Mouse (Mus musculus): ENCODE measurements around the gene Stoml1. TPM values are rescaled to one million over a fixed set of nuclear protein-coding genes. Genes with fewer than 3 reads are reported as not detected.

The Stoml1 gene
- polyA plus RNA-seq, 1 experiment from 2014 or later = 144 TPM

GRCm38 (mm10) chr9:58303115-58303514 lies 50.2 kb downstream of the Stoml1 start:
- ATAC-seq = no peak
- Histone ChIP-seq H3K4me2 (ENCODE audit: low read length) (no peak overlapping the region), H3K9ac (ENCODE audit: low read depth, low read length) (no peak overlapping the region), H3K9me3 (replicated peaks; ENCODE audit: control insufficient read depth, low read length, poor library complexity, severe bottlenecking) (no peaks in the 10 kb centered on the region), H3K4me3 (ENCODE audit: low read depth, low read length) (no peak overlapping the region), H3K36me3 (ENCODE audit: control insufficient read depth, insufficient read depth, low read length) (no peaks in the 10 kb centered on the region), H3K27ac (ENCODE audit: low read length) (no peak overlapping the region), H3K4me1 (ENCODE audit: control insufficient read depth, insufficient read depth, low read length) (peaks cover 9% of the 10 kb centered on the region; the same call in 1 of the 2 replicates), H3K27me3 (ENCODE audit: control insufficient read depth, insufficient read depth, low read depth, low read length) (no peaks in the 10 kb centered on the region)
- 67% methylated on average over 5 of the region's 5 CpGs for WGBS

- no peak for ATAC-seq
- peaks cover 9% of the 10 kb centered on the region; the same call in 1 of the 2 replicates for H3K4me1 ChIP-seq (ENCODE audit: control insufficient read depth, insufficient read depth, low read length)
- no peak overlapping the region for H3K9ac ChIP-seq (ENCODE audit: low read depth, low read length)
- H3K36me3 ChIP-seq (ENCODE audit: control insufficient read depth, insufficient read depth, low read length) = no peaks in the 10 kb centered on the region
- no peaks in the 10 kb centered on the region for H3K27me3 ChIP-seq (ENCODE audit: control insufficient read depth, insufficient read depth, low read depth, low read length)
- H3K27ac ChIP-seq (ENCODE audit: low read length) = no peak overlapping the region
- H3K4me3 ChIP-seq (ENCODE audit: low read depth, low read length) = no peak overlapping the region
- 50% methylated on average over 8 of the region's 8 CpGs for WGBS
- no peaks in the 10 kb centered on the region for H3K9me3 ChIP-seq (replicated peaks; ENCODE audit: control insufficient read depth, low read length, poor library complexity, severe bottlenecking)
- H3K4me2 ChIP-seq (ENCODE audit: low read length) = no peak overlapping the region
These were observed 50.8 kb downstream of the Stoml1 start for GRCm38 (mm10) chr9:58303599-58304271.

- 24% methylated on average over 6 of the region's 6 CpGs for WGBS
- H3K4me2 ChIP-seq (ENCODE audit: low read length) = no peak overlapping the region
- no peak for ATAC-seq
- no peaks in the 10 kb centered on the region for H3K9me3 ChIP-seq (replicated peaks; ENCODE audit: control insufficient read depth, low read length, poor library complexity, severe bottlenecking)
- no peak overlapping the region for H3K4me3 ChIP-seq (ENCODE audit: low read depth, low read length)
- H3K27ac ChIP-seq (ENCODE audit: low read length) = no peak overlapping the region
- H3K27me3 ChIP-seq (ENCODE audit: control insufficient read depth, insufficient read depth, low read depth, low read length) = no peaks in the 10 kb centered on the region
- H3K36me3 ChIP-seq (ENCODE audit: control insufficient read depth, insufficient read depth, low read length) = no peaks in the 10 kb centered on the region
- peaks cover 11% of the 10 kb centered on the region for H3K4me1 ChIP-seq (ENCODE audit: control insufficient read depth, insufficient read depth, low read length)
- H3K9ac ChIP-seq (ENCODE audit: low read depth, low read length) = no peak overlapping the region
These were observed 52.7 kb downstream of the Stoml1 start for GRCm38 (mm10) chr9:58305686-58306085.

- Histone ChIP-seq H3K27ac (ENCODE audit: low read length) (no peak overlapping the region), H3K27me3 (ENCODE audit: control insufficient read depth, insufficient read depth, low read depth, low read length) (peaks cover 16% of the 10 kb centered on the region), H3K9ac (ENCODE audit: low read depth, low read length) (no peak overlapping the region), H3K4me3 (ENCODE audit: low read depth, low read length) (no peak overlapping the region), H3K4me1 (ENCODE audit: control insufficient read depth, insufficient read depth, low read length) (peaks cover 19% of the 10 kb centered on the region), H3K4me2 (ENCODE audit: low read length) (no peak overlapping the region), H3K36me3 (ENCODE audit: control insufficient read depth, insufficient read depth, low read length) (no peaks in the 10 kb centered on the region), H3K9me3 (replicated peaks; ENCODE audit: control insufficient read depth, low read length, poor library complexity, severe bottlenecking) (no peaks in the 10 kb centered on the region)
- 33% methylated on average over 6 of the region's 6 CpGs for WGBS
- ATAC-seq = no peak
These were observed 55.4 kb downstream of the Stoml1 start for GRCm38 (mm10) chr9:58308395-58308794.

- no peak for ATAC-seq
- Histone ChIP-seq H3K9me3 (replicated peaks; ENCODE audit: control insufficient read depth, low read length, poor library complexity, severe bottlenecking) (no peaks in the 10 kb centered on the region), H3K27me3 (ENCODE audit: control insufficient read depth, insufficient read depth, low read depth, low read length) (peaks cover 16% of the 10 kb centered on the region), H3K27ac (ENCODE audit: low read length) (no peak overlapping the region), H3K36me3 (ENCODE audit: control insufficient read depth, insufficient read depth, low read length) (no peaks in the 10 kb centered on the region), H3K4me2 (ENCODE audit: low read length) (no peak overlapping the region), H3K4me3 (ENCODE audit: low read depth, low read length) (no peak overlapping the region), H3K9ac (ENCODE audit: low read depth, low read length) (no peak overlapping the region), H3K4me1 (ENCODE audit: control insufficient read depth, insufficient read depth, low read length) (peaks cover 13% of the 10 kb centered on the region)
- 84% methylated on average over 14 of the region's 14 CpGs for WGBS
These were observed 57.2 kb downstream of the Stoml1 start for GRCm38 (mm10) chr9:58310043-58310660.

- no peaks in the 10 kb centered on the region for H3K9me3 ChIP-seq (replicated peaks; ENCODE audit: control insufficient read depth, low read length, poor library complexity, severe bottlenecking)
- no peaks in the 10 kb centered on the region for H3K36me3 ChIP-seq (ENCODE audit: control insufficient read depth, insufficient read depth, low read length)
- H3K4me2 ChIP-seq (ENCODE audit: low read length) = peak overlapping the region; percentile 59; the same call in 1 of the 2 replicates
- no peak overlapping the region for H3K9ac ChIP-seq (ENCODE audit: low read depth, low read length)
- no peak for ATAC-seq
- peaks cover 16% of the 10 kb centered on the region for H3K27me3 ChIP-seq (ENCODE audit: control insufficient read depth, insufficient read depth, low read depth, low read length)
- no peak overlapping the region for H3K27ac ChIP-seq (ENCODE audit: low read length)
- H3K4me3 ChIP-seq (ENCODE audit: low read depth, low read length) = peak overlapping the region; percentile 37; the same call in 1 of the 2 replicates
- WGBS = 58% methylated on average over 33 of the region's 33 CpGs
- peaks cover 10% of the 10 kb centered on the region for H3K4me1 ChIP-seq (ENCODE audit: control insufficient read depth, insufficient read depth, low read length)
These were observed 58.4 kb downstream of the Stoml1 start for GRCm38 (mm10) chr9:58311191-58311910.

Small RNA genes lying within 50 kb of the gene (microRNA-seq; reads per million reads assigned to microRNA genes)
- not detected for gene Mir6385

Other genes with a start within 250 kb of the Stoml1 start
- 0.76 and 1.6 TPM in 2 replicates for gene Cyp11a1, start 246.8 kb upstream of the Stoml1 start, polyA plus RNA-seq (2015; fragmentation: Nextera tagmentation; extraction: Ambion mirVana)
- 8.1 and 9.7 TPM in 2 replicates for gene Stra6, start 189.4 kb upstream of the Stoml1 start, polyA plus RNA-seq (2015; fragmentation: Nextera tagmentation; extraction: Ambion mirVana)
- 0.31 and 0.90 TPM in 2 replicates for gene Ccdc33, start 134.3 kb upstream of the Stoml1 start, polyA plus RNA-seq (2015; fragmentation: Nextera tagmentation; extraction: Ambion mirVana)
- 24.4 and 26.2 TPM in 2 replicates for gene Islr, start 48.9 kb upstream of the Stoml1 start, polyA plus RNA-seq (2015; fragmentation: Nextera tagmentation; extraction: Ambion mirVana)
- gene Islr2, start 48.8 kb upstream of the Stoml1 start, polyA plus RNA-seq (2015; fragmentation: Nextera tagmentation; extraction: Ambion mirVana) = 38.0 and 42.3 TPM in 2 replicates
- 3.5 and 3.9 TPM in 2 replicates for gene Pml, start 3.4 kb upstream of the Stoml1 start, polyA plus RNA-seq (2015; fragmentation: Nextera tagmentation; extraction: Ambion mirVana)
- gene Loxl1, start 60.0 kb downstream of the Stoml1 start, polyA plus RNA-seq (2015; fragmentation: Nextera tagmentation; extraction: Ambion mirVana) = 4.8 and 5.1 TPM in 2 replicates
- not detected in 2 replicates for gene Tbc1d21, start 117.3 kb downstream of the Stoml1 start, polyA plus RNA-seq (2015; fragmentation: Nextera tagmentation; extraction: Ambion mirVana)
- 6.7 and 7.2 TPM in 2 replicates for gene Insyn1, start 235.4 kb downstream of the Stoml1 start, polyA plus RNA-seq (2015; fragmentation: Nextera tagmentation; extraction: Ambion mirVana)